Mouse (Mus musculus): ENCODE data around the gene Gm5935. TPM values are rescaled to one million over a fixed set of nuclear protein-coding genes. Genes with fewer than 3 reads are reported as not detected.
"Not testable (repeated sequence)": the region's sequence is repeated elsewhere in the genome, so short reads cannot be mapped to it uniquely, and the experiment has no call there.

Gm5935 gene
- not detected in 2 replicates for polyA plus RNA-seq (2015; fragmentation: Nextera tagmentation; extraction: Ambion mirVana)

GRCm38 (mm10) chrX:24775064-24775463, at the start of gene Gm5935:
TSS of gene Gm5935 (minus strand) at chrX:24775164.
- H3K4me1 ChIP-seq (replicated peaks); H3K27me3 ChIP-seq; H3K9ac ChIP-seq; H3K27ac ChIP-seq; H3K9me3 ChIP-seq; ATAC-seq (ENCODE audit: low FRiP score); H3K4me2 ChIP-seq; H3K36me3 ChIP-seq; H3K4me3 ChIP-seq: not testable (repeated sequence)
- WGBS, result 90% methylated on average over 5 of the region's 5 CpGs

Other genes with a start within 250 kb of the Gm5935 start
- not detected in 2 replicates for gene Gm4297, start 200.3 kb downstream of the Gm5935 start, polyA plus RNA-seq (2015; fragmentation: Nextera tagmentation; extraction: Ambion mirVana)

All from hindbrain, embryonic 13.5 days (tissue).